Mouse (Mus musculus) midbrain, embryonic 15.5 days (tissue): ENCODE data around the gene Rfwd3. TPM values are rescaled to one million over a fixed set of nuclear protein-coding genes. Genes with fewer than 3 reads are reported as not detected.

Experiments
- ATAC-seq: fragments of 200-750 bp; cut with Nextera tagmentation; replicated peaks from 2 replicates; pipeline ENCODE4 v1.8.0; 2017; ENCODE audit warnings: moderate TSS enrichment
- H3K27ac ChIP-seq: fragments of 300-500 bp; sonication (generic); 2 replicates; pipeline ENCODE4 v1.5.1; 2015; ENCODE audit warnings: mild to moderate bottlenecking, inconsistent platforms
- H3K27me3 ChIP-seq: fragments of 300-500 bp; sonication (generic); replicated peaks from 2 replicates; pipeline ENCODE4 v1.6.1; 2015; ENCODE audit warnings: inconsistent platforms
- H3K36me3 ChIP-seq: fragments of 300-500 bp; sonication (generic); replicated peaks from 2 replicates; pipeline ENCODE4 v1.6.1; 2015; ENCODE audit warnings: inconsistent platforms
- H3K4me1 ChIP-seq: fragments of 300-500 bp; sonication (generic); 2 replicates; pipeline ENCODE4 v1.6.1; 2015; ENCODE audit warnings: inconsistent platforms
- H3K4me2 ChIP-seq: fragments of 300-500 bp; sonication (generic); 2 replicates; pipeline ENCODE4 v1.6.1; 2015; ENCODE audit warnings: inconsistent platforms, mild to moderate bottlenecking, moderate library complexity
- H3K4me3 ChIP-seq: fragments of 300-500 bp; sonication (generic); 2 replicates; pipeline ENCODE4 v1.5.1; 2015; ENCODE audit warnings: mild to moderate bottlenecking, inconsistent platforms
- H3K9ac ChIP-seq: fragments of 300-500 bp; sonication (generic); 2 replicates; pipeline ENCODE4 v1.6.1; 2015; ENCODE audit warnings: mild to moderate bottlenecking, inconsistent platforms
- H3K9me3 ChIP-seq: fragments of 300-500 bp; sonication (generic); 2 replicates; pipeline ENCODE4 v1.6.1; 2016; ENCODE audit warnings: inconsistent platforms
- WGBS: fragments of 180-500 bp; shearing (Covaris S2); methylation state at CpG from one replicate; pipeline ENCODE4 v1.1.7; 2015; ENCODE audit warnings: mixed read lengths; 5-methylcytosine and 5-hydroxymethylcytosine counted together
- polyA plus RNA-seq: library from polyadenylated mRNA; unstranded; fragments of >200 nt; fragmentation: Nextera tagmentation; extraction: Ambion mirVana; gene quantifications from 2 replicates; pipeline ENCODE4 v1.2.1, GENCODE M21; 2015

The Rfwd3 gene
- polyA plus RNA-seq, 1 experiment from 2014 or later: 23.5 TPM

GRCm38 (mm10) chr8:111233730-111234129 is 66.3 kb downstream of the Rfwd3 start:
- 97% methylated on average over 2 of the region's 2 CpGs for WGBS

GRCm38 (mm10) chr8:111224153-111224552 is 75.9 kb downstream of the Rfwd3 start:
- Histone ChIP-seq H3K36me3 (no peaks in the 10 kb centered on the region), H3K27ac (no peak overlapping the region), H3K4me3 (no peak overlapping the region), H3K27me3 (no peaks in the 10 kb centered on the region), H3K4me2 (no peak overlapping the region), H3K4me1 (no peaks in the 10 kb centered on the region), H3K9me3 (no peaks in the 10 kb centered on the region), H3K9ac (no peak overlapping the region)
- no peak for ATAC-seq
- 56% methylated on average over 5 of the region's 5 CpGs for WGBS

More at GRCm38 (mm10) chr8:111233730-111234129, 66.3 kb downstream of the Rfwd3 start:
- Histone ChIP-seq H3K4me2 (no peak overlapping the region), H3K27ac (no peak overlapping the region), H3K9ac (no peak overlapping the region), H3K9me3 (no peaks in the 10 kb centered on the region), H3K4me1 (no peaks in the 10 kb centered on the region), H3K36me3 (no peaks in the 10 kb centered on the region), H3K4me3 (no peak overlapping the region), H3K27me3 (no peaks in the 10 kb centered on the region)
- no peak for ATAC-seq

Other genes starting within 250 kb of the Rfwd3 start
- gene Exosc6, start 243.9 kb downstream of the Rfwd3 start, polyA plus RNA-seq: not detected in 2 replicates
- gene Clec18a, start 207.8 kb downstream of the Rfwd3 start, polyA plus RNA-seq: 0.53 and 0.93 TPM in 2 replicates
- 10.4 and 10.8 TPM in 2 replicates for gene Pdpr, start 205.6 kb downstream of the Rfwd3 start, polyA plus RNA-seq
- 65.6 and 66.9 TPM in 2 replicates for gene Glg1, start 41.0 kb downstream of the Rfwd3 start, polyA plus RNA-seq
- 0.37 and 0.57 TPM in 2 replicates for gene Mlkl, start 38.0 kb upstream of the Rfwd3 start, polyA plus RNA-seq
- gene Fa2h, start 93.6 kb upstream of the Rfwd3 start, polyA plus RNA-seq: 0.10 and 0.11 TPM in 2 replicates
- gene Wdr59, start 221.9 kb upstream of the Rfwd3 start, polyA plus RNA-seq: 6.8 and 8.3 TPM in 2 replicates
- 106 and 119 TPM in 2 replicates for gene Znrf1, start 235.9 kb upstream of the Rfwd3 start, polyA plus RNA-seq